In genomic region chr15:82962536-82962935, GRCm38 (mm10) we compare ENCODE assay signal across 9 mouse cellular contexts. TPM values are rescaled to one million over a fixed set of nuclear protein-coding genes. Genes with fewer than 3 reads are reported as not detected.
A peak's percentile ranks its signal among the peaks of the same experiment; 100 is the strongest.
DNase-seq lines count a peak whose midpoint lies in the region; ATAC-seq lines count a peak whose summit lies in the region.
"Had no signal": no experiment of that assay in that cellular context is flagged by ENCODE, and none has a peak within 500 bp of the region (broad histone marks: within the 10 kb centered on the region; RNA-seq: fewer than 3 reads in every experiment).

No protein-coding gene starts in this region.

- H3K9ac ChIP-seq in heart, embryonic 13.5 days, result peak overlapping the region; percentile 87
- peak overlapping the region; percentile 87 for H3K9ac ChIP-seq in hindbrain, embryonic 14.5 days
- no peak overlapping the region; the same call in 1 of the 2 replicates for H3K9ac ChIP-seq in limb, embryonic 15.5 days
- H3K9ac ChIP-seq: liver, embryonic 14.5 days had no signal

- no peaks in the 10 kb centered on the region for H3K9me3 ChIP-seq in heart, embryonic 13.5 days
- H3K9me3 ChIP-seq in hindbrain, embryonic 14.5 days (ENCODE audit: control insufficient read depth, low read length), result no peaks in the 10 kb centered on the region
- H3K9me3 ChIP-seq in limb, embryonic 15.5 days, result no peaks in the 10 kb centered on the region

- H3K4me1 ChIP-seq in heart, embryonic 13.5 days, result peaks cover 57% of the 10 kb centered on the region
- peaks cover 65% of the 10 kb centered on the region for H3K4me1 ChIP-seq in hindbrain, embryonic 14.5 days (replicated peaks; ENCODE audit: control insufficient read depth, insufficient read depth, low read length)
- peaks cover 62% of the 10 kb centered on the region for H3K4me1 ChIP-seq in limb, embryonic 15.5 days

- no peak for DNase-seq in heart, postnatal 4 days
- peak; percentile 68 for DNase-seq in adrenal gland, postnatal 14 days
- DNase-seq in hindbrain, embryonic 14.5 days (ENCODE audit: low spot score), result no peak
- DNase-seq in embryo, embryonic 10.5 days (ENCODE audit: low spot score), result no peak

- H3K27me3 ChIP-seq in heart, embryonic 13.5 days (replicated peaks), result peaks cover 89% of the 10 kb centered on the region
- H3K27me3 ChIP-seq in hindbrain, embryonic 14.5 days (ENCODE audit: control insufficient read depth, insufficient read depth, low read length), result peaks cover 20% of the 10 kb centered on the region
- H3K27me3 ChIP-seq in limb, embryonic 15.5 days, result peaks cover 32% of the 10 kb centered on the region

- WGBS in heart, embryonic 13.5 days, result 46% methylated on average over 4 of the region's 4 CpGs
- WGBS in hindbrain, embryonic 14.5 days, result 33% methylated on average over 4 of the region's 4 CpGs
- 35% methylated on average over 4 of the region's 4 CpGs for WGBS in limb, embryonic 15.5 days

- no peak for ATAC-seq in heart, embryonic 13.5 days (ENCODE audit: extremely low read depth, insufficient number of reproducible peaks, low FRiP score, low TSS enrichment)
- ATAC-seq in hindbrain, embryonic 14.5 days (ENCODE audit: low FRiP score), result no peak
- ATAC-seq in limb, embryonic 15.5 days (ENCODE audit: insufficient number of reproducible peaks, low FRiP score, low TSS enrichment, low read depth), result no peak
- ATAC-seq in inflammation-experienced regulatory T-cells, adult 6 months, result no peak
- ATAC-seq in activated CD4-positive, CD25-positive, alpha-beta regulatory T cell, adult 4 months, result no peak

- H3K36me3 ChIP-seq in heart, embryonic 13.5 days, result no peaks in the 10 kb centered on the region
- no peaks in the 10 kb centered on the region for H3K36me3 ChIP-seq in hindbrain, embryonic 14.5 days (replicated peaks; ENCODE audit: control insufficient read depth, insufficient read depth)
- no peaks in the 10 kb centered on the region for H3K36me3 ChIP-seq in limb, embryonic 15.5 days

- H3K4me3 ChIP-seq in heart, embryonic 13.5 days, result peak overlapping the region; percentile 63
- H3K4me3 ChIP-seq in hindbrain, embryonic 14.5 days (replicated peaks; ENCODE audit: low read length), result peak overlapping the region; percentile 56
- peak overlapping the region; percentile 57 for H3K4me3 ChIP-seq in limb, embryonic 15.5 days

- H3K4me2 ChIP-seq in heart, embryonic 13.5 days, result peak overlapping the region; percentile 88
- peak overlapping the region; percentile 80 for H3K4me2 ChIP-seq in hindbrain, embryonic 14.5 days (replicated peaks)
- peak overlapping the region; percentile 76 for H3K4me2 ChIP-seq in limb, embryonic 15.5 days

- H3K27ac ChIP-seq in heart, embryonic 13.5 days (replicated peaks), result 0 out of 2 replicates have a peak overlapping the region, but pooled peaks have one; percentile 5
- H3K27ac ChIP-seq in hindbrain, embryonic 14.5 days, result peak overlapping the region; percentile 87; the same call in 1 of the 2 replicates
- H3K27ac ChIP-seq in limb, embryonic 15.5 days, result 0 out of 2 replicates have a peak overlapping the region, but pooled peaks have one; percentile 77
- H3K27ac ChIP-seq: liver, embryonic 14.5 days had no signal

RNA-seq across cellular contexts. Expression of gene Tcf20, which starts 25.1 kb away (rescaled TPM):
- polyA plus RNA-seq in heart, embryonic 13.5 days (2015; fragmentation: Nextera tagmentation; extraction: Ambion mirVana), result 4.6 and 4.8 TPM in 2 replicates
- 10 to 100 TPM; 71.1 to 78.7 TPM for total RNA-seq in heart, postnatal 4 days (2021)
- 75.9 and 85.4 TPM in 2 replicates for total RNA-seq in adrenal gland, postnatal 14 days (2021)
- polyA plus RNA-seq in hindbrain, embryonic 14.5 days (2014; fragmentation: Nextera tagmentation; extraction: Ambion mirVana), result 14.0 TPM in 2 replicates
- polyA plus RNA-seq in limb, embryonic 15.5 days (2015; fragmentation: Nextera tagmentation; extraction: Ambion mirVana), result 8.5 and 10.5 TPM in 2 replicates
- 10 to 100 TPM; 13.1 to 21.1 (median 13.8) TPM for polyA plus RNA-seq in inflammation-experienced regulatory T-cells, adult 6 months (2017; shearing (Covaris generic))
- polyA plus RNA-seq in activated CD4-positive, CD25-positive, alpha-beta regulatory T cell, adult 4 months (2017; shearing (Covaris generic)), result 10 to 100 TPM; 12.2 to 16.0 TPM

Comparison
In these comparisons a context has a peak if more than half of its experiments do, and no peak if none do; other contexts are left out.
1. H3K27ac ChIP-seq: peak in every context shown above with its lines; median percentile 87 in hindbrain, embryonic 14.5 days; 77 in limb, embryonic 15.5 days; 5 in heart, embryonic 13.5 days.